Mouse (Mus musculus): Measurements from ENCODE around the gene Mms22l. TPM values are rescaled to one million over a fixed set of nuclear protein-coding genes. Genes with fewer than 3 reads are reported as not detected.
"Not testable (repeated sequence)": the region's sequence is repeated elsewhere in the genome, so short reads cannot be mapped to it uniquely, and the experiment has no call there.

The Mms22l gene
- total RNA-seq, 2 experiments from 2014 or later = 0.81 to 1.2 TPM

- no peak for DNase-seq (ENCODE audit: extremely low spot score in 1 of 2, low spot score in 1 of 2)
These were observed 123.8 kb downstream of the Mms22l start for GRCm38 (mm10) chr4:24620005-24620404.

GRCm38 (mm10) chr4:24620440-24620839, 124.2 kb downstream of the Mms22l start:
- no peak for DNase-seq (ENCODE audit: extremely low spot score in 1 of 2, low spot score in 1 of 2)

DNA sequence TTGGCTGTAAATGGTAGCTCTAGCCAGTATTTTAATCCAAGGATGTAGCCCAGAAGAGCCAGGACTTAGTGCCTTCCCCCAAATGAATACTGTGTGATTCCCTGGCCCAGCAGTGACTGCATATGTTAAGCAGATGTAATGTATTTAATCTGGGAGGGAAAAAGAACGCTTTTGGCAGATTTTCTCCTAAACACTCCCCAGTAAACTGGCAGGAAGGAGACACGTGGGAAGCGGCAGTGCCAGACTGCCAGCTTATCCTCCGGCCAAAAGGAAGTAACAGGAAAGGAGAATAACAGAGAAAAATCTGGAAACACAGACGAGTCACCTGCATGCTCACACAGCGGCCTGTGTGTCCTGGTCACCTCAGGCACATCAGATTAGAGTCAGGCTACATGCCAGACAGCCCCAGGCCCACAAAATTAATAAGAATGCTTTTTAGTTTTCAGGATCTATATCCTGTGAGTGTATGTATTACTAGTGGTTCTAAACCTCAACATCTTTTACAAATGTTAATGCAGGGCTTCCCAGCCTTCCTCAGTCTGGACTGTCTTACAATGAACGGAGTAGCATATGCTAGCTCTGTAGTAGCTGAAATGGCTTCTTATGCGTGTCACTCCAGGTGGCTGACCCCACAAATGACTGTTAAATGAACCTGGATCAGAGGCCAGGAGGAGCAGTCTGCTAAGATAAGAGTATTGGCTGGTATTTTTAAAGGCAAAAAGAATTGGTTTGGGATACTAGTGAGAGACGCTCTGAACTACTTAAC, 125.4 kb downstream of the Mms22l start:
- peak; percentile 7 to 17 for DNase-seq (ENCODE audit: extremely low spot score in 1 of 2, low spot score in 1 of 2)

- no peak for DNase-seq (ENCODE audit: extremely low spot score in 1 of 2, low spot score in 1 of 2)
These were observed 129.8 kb downstream of the Mms22l start for GRCm38 (mm10) chr4:24625951-24626584.

DNA sequence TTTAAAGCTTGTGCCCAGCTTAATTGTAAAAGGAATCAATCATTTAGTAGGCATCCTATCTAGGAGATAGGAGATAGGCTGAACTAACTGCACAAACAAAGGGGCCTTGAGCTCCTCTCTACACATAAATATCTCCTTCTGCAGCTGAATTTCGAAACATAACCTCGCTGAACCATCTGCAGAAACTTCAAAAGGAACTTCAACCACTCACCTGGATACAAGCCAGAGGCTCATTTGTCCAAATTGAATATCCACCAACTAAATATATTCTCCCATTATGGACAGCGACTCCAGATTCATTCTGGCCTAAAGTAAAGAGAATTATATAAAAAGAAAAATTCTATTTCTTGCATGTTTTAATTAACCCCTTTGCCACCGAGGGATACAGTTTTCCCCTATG, 130.4 kb downstream of the Mms22l start:
- DNase-seq (ENCODE audit: extremely low spot score in 1 of 2, low spot score in 1 of 2) = no peak

DNA sequence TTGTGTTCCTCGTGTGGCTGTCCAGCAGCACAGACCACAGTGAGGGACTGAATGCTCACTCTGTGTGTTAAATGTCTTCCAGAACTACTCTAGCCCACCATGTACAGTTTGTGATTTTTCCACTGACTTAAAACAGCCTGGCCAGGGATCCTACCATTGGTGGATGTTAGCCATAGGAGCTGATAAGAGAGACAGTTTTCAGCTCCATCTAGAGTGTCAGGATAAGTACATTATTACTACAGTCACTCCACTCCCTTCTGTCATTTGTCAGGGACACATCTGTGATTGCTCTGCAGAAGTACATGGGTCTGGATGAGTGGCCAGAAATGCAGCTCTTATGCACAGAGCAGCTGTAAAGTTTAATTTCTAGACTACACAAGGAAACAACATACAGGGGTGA, 131.6 kb downstream of the Mms22l start:
- DNase-seq (ENCODE audit: extremely low spot score in 1 of 2, low spot score in 1 of 2) = no peak

- DNase-seq (ENCODE audit: extremely low spot score in 1 of 2, low spot score in 1 of 2) = no peak
These were observed 134.2 kb downstream of the Mms22l start for GRCm38 (mm10) chr4:24630430-24630829.

DNA sequence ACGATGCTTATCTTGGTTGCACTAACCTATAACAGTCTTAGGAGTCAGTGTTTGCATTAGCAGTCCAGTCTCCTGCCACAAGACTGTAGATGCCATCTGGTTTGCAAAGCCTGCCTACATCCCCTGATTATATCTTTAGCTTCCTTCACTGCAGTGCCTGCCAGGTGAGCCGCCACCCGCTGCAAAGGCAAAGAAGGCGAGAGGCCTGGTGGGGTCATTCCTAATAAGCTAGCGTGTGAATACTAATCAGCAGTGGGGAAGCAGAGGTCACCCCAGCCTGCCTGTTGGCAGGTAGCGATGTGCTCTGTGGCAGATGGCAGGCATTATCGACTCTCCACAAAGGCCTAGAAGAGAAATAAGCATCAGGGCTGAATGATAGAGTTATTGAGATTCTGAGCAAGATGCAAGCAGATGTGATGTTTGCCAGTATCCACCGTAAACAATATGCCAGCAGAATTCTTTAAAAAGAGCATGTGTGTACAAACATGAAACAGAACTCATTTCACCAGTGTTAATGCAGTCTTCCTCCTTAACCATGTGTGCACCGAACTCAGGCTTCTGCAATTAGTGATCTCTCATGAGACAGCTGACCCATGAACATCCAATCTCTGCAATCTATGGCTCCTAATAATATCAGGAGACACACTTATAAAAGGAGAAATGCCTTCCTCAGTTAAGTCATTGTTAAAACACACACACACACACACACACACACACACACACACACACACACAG, 135.1 kb downstream of the Mms22l start:
- no peak for DNase-seq (ENCODE audit: extremely low spot score in 1 of 2, low spot score in 1 of 2)

DNA sequence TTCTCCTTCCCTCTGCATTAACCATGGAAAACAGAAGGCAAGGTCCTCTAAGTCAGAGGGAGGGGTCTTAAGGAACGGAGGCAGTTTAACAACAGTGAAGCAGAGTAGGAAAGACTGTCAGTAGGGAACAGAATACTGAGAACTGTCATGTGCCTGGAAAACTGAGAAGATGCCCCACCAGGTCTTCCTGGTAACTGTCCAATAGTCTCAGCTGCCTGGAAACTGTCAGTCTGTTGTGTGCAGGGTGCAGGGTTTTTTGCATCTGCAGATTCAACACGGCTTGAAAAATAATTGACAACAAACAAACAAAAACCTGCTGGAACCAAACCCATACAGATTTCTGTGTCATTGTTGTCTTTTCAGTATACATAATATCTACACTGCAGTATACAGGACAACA, 146.1 kb downstream of the Mms22l start:
- DNase-seq (ENCODE audit: extremely low spot score in 1 of 2, low spot score in 1 of 2) = no peak

- DNase-seq (ENCODE audit: extremely low spot score in 1 of 2, low spot score in 1 of 2) = not testable (repeated sequence)
These were observed 148.5 kb downstream of the Mms22l start for GRCm38 (mm10) chr4:24644735-24645134.

Measured in layer of hippocampus, postnatal 25 days (tissue).